Mouse (Mus musculus) CH12.LX (cell line): ENCODE data around the gene Chrna10. TPM values are rescaled to one million over a fixed set of nuclear protein-coding genes. Genes with fewer than 3 reads are reported as not detected.

Source experiments
- DNase-seq: peaks from one replicate; pipeline ENCODE4 v3.0.0-alpha.2; 2013; ENCODE audit errors: extremely low read depth
- H3K27ac ChIP-seq: 2 replicates; pipeline ENCODE4 v1.5.1; 2012; ENCODE audit warnings: low read depth, mild to moderate bottlenecking, control low read depth, moderate library complexity; ENCODE audit not compliant: insufficient read depth
- H3K27me3 ChIP-seq: replicated peaks from 2 replicates; pipeline ENCODE3; 2012; ENCODE audit warnings: inconsistent platforms
- H3K36me3 ChIP-seq, 2 experiments: replicated peaks in 1 of 2; 2 replicates each; pipeline versions ENCODE3 to v1.6.1; 2012; ENCODE audit warnings: inconsistent platforms in 1 of 2, low read length in 1 of 2, mild to moderate bottlenecking in 1 of 2, mixed read lengths in 1 of 2, moderate library complexity in 1 of 2; ENCODE audit not compliant: control insufficient read depth in 1 of 2, insufficient read depth in 1 of 2
- H3K4me1 ChIP-seq, 2 experiments: 2 replicates each; pipeline ENCODE4 v1.6.1; 2012; ENCODE audit warnings: inconsistent platforms in 1 of 2, moderate library complexity in 1 of 2; ENCODE audit not compliant: insufficient read depth in 2 of 2, control insufficient read depth in 1 of 2
- H3K4me2 ChIP-seq: 2 replicates; pipeline ENCODE4 v1.6.1; 2012; ENCODE audit warnings: low read depth, mild to moderate bottlenecking, control low read depth; ENCODE audit not compliant: poor library complexity, insufficient read depth, severe bottlenecking
- H3K4me3 ChIP-seq, 3 experiments: fragments of 150-350 bp in 1 of 3; sonication (generic) in 1 of 3; replicated peaks in 1 of 3; 2 replicates each; pipeline versions ENCODE3 to v1.5.1; 2011 to 2012; ENCODE audit warnings: low read depth in 2 of 3, low read length in 2 of 3, mild to moderate bottlenecking in 2 of 3, moderate library complexity in 2 of 3, control low read depth in 1 of 3, improper control_type of control experiment in 1 of 3, inconsistent platforms in 1 of 3, mixed read lengths in 1 of 3; ENCODE audit not compliant: poor library complexity in 1 of 3
- H3K79me2 ChIP-seq: replicated peaks from 2 replicates; pipeline ENCODE4 v1.6.1; 2012; ENCODE audit warnings: mild to moderate bottlenecking, moderate library complexity; ENCODE audit not compliant: control insufficient read depth, poor library complexity, insufficient read depth, severe bottlenecking; ENCODE audit errors: extremely low read depth
- H3K9ac ChIP-seq: 2 replicates; pipeline ENCODE4 v1.6.1; 2012; ENCODE audit warnings: low read depth, mild to moderate bottlenecking, control low read depth, moderate library complexity; ENCODE audit not compliant: insufficient read depth
- H3K9me3 ChIP-seq: replicated peaks from 2 replicates; pipeline ENCODE3; 2012; ENCODE audit warnings: low read length, inconsistent platforms, mixed read lengths
- BHLHE40 ChIP-seq: IDR thresholded peaks from 2 replicates; pipeline ENCODE4 v1.6.1; 2011; ENCODE audit warnings: mild to moderate bottlenecking, low read depth, low read length, improper control_type of control experiment
- CHD1 ChIP-seq: IDR thresholded peaks from 2 replicates; pipeline ENCODE4 v1.6.1; 2012; ENCODE audit warnings: low read depth, low read length, improper control_type of control experiment, inconsistent platforms
- CHD2 ChIP-seq: IDR thresholded peaks from 2 replicates; pipeline ENCODE4 v1.6.1; 2011; ENCODE audit warnings: low read length, improper control_type of control experiment
- CTCF ChIP-seq, 2 experiments: IDR thresholded peaks in 1 of 2; conservative IDR thresholded peaks in 1 of 2; 2 replicates each; pipeline ENCODE4 v1.5.1; 2011 to 2012; ENCODE audit warnings: low read depth in 2 of 2, low read length in 2 of 2, improper control_type of control experiment in 1 of 2, inconsistent platforms in 1 of 2, mild to moderate bottlenecking in 1 of 2, moderate library complexity in 1 of 2
- E2F4 ChIP-seq: IDR thresholded peaks from 2 replicates; pipeline ENCODE4 v1.6.1; 2011; ENCODE audit warnings: low read depth, low read length, improper control_type of control experiment; ENCODE audit not compliant: insufficient replicate concordance
- ELF1 ChIP-seq: IDR thresholded peaks from 2 replicates; pipeline ENCODE4 v1.6.1; 2014; ENCODE audit warnings: low read depth, mild to moderate bottlenecking, inconsistent platforms, low read length, improper control_type of control experiment
- EP300 ChIP-seq: IDR thresholded peaks from 2 replicates; pipeline ENCODE4 v1.6.1; 2011; ENCODE audit warnings: low read length, improper control_type of control experiment
- ETS1 ChIP-seq: conservative IDR thresholded peaks from 2 replicates; pipeline ENCODE4 v1.6.1; 2012; ENCODE audit warnings: low read depth, mild to moderate bottlenecking, inconsistent platforms, low read length, improper control_type of control experiment, moderate library complexity
- GABPA ChIP-seq: IDR thresholded peaks from 2 replicates; pipeline ENCODE4 v1.6.1; 2012; ENCODE audit warnings: low read depth, low read length, improper control_type of control experiment, inconsistent platforms; ENCODE audit not compliant: insufficient replicate concordance
- HCFC1 ChIP-seq: IDR thresholded peaks from 2 replicates; pipeline ENCODE4 v1.6.1; 2012; ENCODE audit warnings: low read depth, mild to moderate bottlenecking, inconsistent platforms, low read length, improper control_type of control experiment
- IRF4 ChIP-seq: IDR thresholded peaks from 2 replicates; pipeline ENCODE4 v1.6.1; 2014; ENCODE audit warnings: low read depth, mild to moderate bottlenecking, inconsistent platforms, low read length, improper control_type of control experiment
- JUN ChIP-seq: IDR thresholded peaks from 2 replicates; pipeline ENCODE4 v1.6.1; 2011; ENCODE audit warnings: low read depth, mild to moderate bottlenecking, low read length, improper control_type of control experiment, moderate library complexity; ENCODE audit not compliant: insufficient read depth
- JUND ChIP-seq: conservative IDR thresholded peaks from 2 replicates; pipeline ENCODE4 v1.6.1; 2011; ENCODE audit warnings: low read depth, low read length, improper control_type of control experiment
- KAT2A ChIP-seq: IDR thresholded peaks from 2 replicates; pipeline ENCODE4 v1.6.1; 2012; ENCODE audit warnings: low read length, improper control_type of control experiment, inconsistent platforms; ENCODE audit not compliant: insufficient replicate concordance
- MAFK ChIP-seq: IDR thresholded peaks from 2 replicates; pipeline ENCODE4 v1.6.1; 2011; ENCODE audit warnings: low read length, improper control_type of control experiment; ENCODE audit not compliant: insufficient replicate concordance
- MAX ChIP-seq: IDR thresholded peaks from 2 replicates; pipeline ENCODE4 v1.6.1; 2011; ENCODE audit warnings: low read length, improper control_type of control experiment
- MAZ ChIP-seq: IDR thresholded peaks from 2 replicates; pipeline ENCODE4 v1.6.1; 2012; ENCODE audit warnings: low read depth, mild to moderate bottlenecking, inconsistent platforms, low read length, improper control_type of control experiment, moderate library complexity
- MEF2A ChIP-seq: IDR thresholded peaks from 2 replicates; pipeline ENCODE4 v1.6.1; 2014; ENCODE audit warnings: low read depth, mild to moderate bottlenecking, inconsistent platforms, low read length, improper control_type of control experiment, borderline replicate concordance
- MXI1 ChIP-seq: IDR thresholded peaks from 2 replicates; pipeline ENCODE4 v1.6.1; 2011; ENCODE audit warnings: mild to moderate bottlenecking, low read depth, low read length, improper control_type of control experiment
- MYC ChIP-seq: IDR thresholded peaks from 2 replicates; pipeline ENCODE4 v1.6.1; 2011; ENCODE audit warnings: low read depth, mild to moderate bottlenecking, improper control_type of control experiment, low read length
- NELFE ChIP-seq: IDR thresholded peaks from 2 replicates; pipeline ENCODE4 v1.6.1; 2011; ENCODE audit warnings: low read depth, low read length, improper control_type of control experiment
- NRF1 ChIP-seq: IDR thresholded peaks from 2 replicates; pipeline ENCODE4 v1.6.1; 2014; ENCODE audit warnings: low read depth, mild to moderate bottlenecking, inconsistent platforms, low read length, improper control_type of control experiment, moderate library complexity
- PAX5 ChIP-seq: IDR thresholded peaks from 2 replicates; pipeline ENCODE4 v1.6.1; 2012; ENCODE audit warnings: low read length, inconsistent platforms, mixed read lengths
- POLR2A ChIP-seq: IDR thresholded peaks from 2 replicates; pipeline ENCODE4 v1.6.1; 2011; ENCODE audit warnings: low read depth, mild to moderate bottlenecking, improper control_type of control experiment, low read length
- POLR2AphosphoS2 ChIP-seq: IDR thresholded peaks from 2 replicates; pipeline ENCODE4 v1.6.1; 2011; ENCODE audit warnings: low read depth, low read length, improper control_type of control experiment
- RAD21 ChIP-seq: IDR thresholded peaks from 2 replicates; pipeline ENCODE4 v1.6.1; 2011; ENCODE audit warnings: low read depth, mild to moderate bottlenecking, low read length, improper control_type of control experiment, moderate library complexity
- RCOR1 ChIP-seq: conservative IDR thresholded peaks from 2 replicates; pipeline ENCODE4 v1.6.1; 2012; ENCODE audit warnings: low read depth, mild to moderate bottlenecking, inconsistent platforms, low read length, improper control_type of control experiment
- SIN3A ChIP-seq: IDR thresholded peaks from 2 replicates; pipeline ENCODE4 v1.6.1; 2012; ENCODE audit warnings: low read length, improper control_type of control experiment, inconsistent platforms
- SMC3 ChIP-seq: IDR thresholded peaks from 2 replicates; pipeline ENCODE4 v1.6.1; 2011; ENCODE audit warnings: low read depth, low read length, improper control_type of control experiment
- TBP ChIP-seq: conservative IDR thresholded peaks from 2 replicates; pipeline ENCODE4 v1.6.1; 2011; ENCODE audit warnings: low read depth, low read length, improper control_type of control experiment
- TCF12 ChIP-seq: IDR thresholded peaks from 2 replicates; pipeline ENCODE4 v1.6.1; 2014; ENCODE audit warnings: low read depth, mild to moderate bottlenecking, inconsistent platforms, low read length, improper control_type of control experiment
- UBTF ChIP-seq: IDR thresholded peaks from 2 replicates; pipeline ENCODE4 v1.6.1; 2012; ENCODE audit warnings: low read depth, mild to moderate bottlenecking, inconsistent platforms, low read length, improper control_type of control experiment, moderate library complexity
- USF1 ChIP-seq: IDR thresholded peaks from 2 replicates; pipeline ENCODE4 v1.6.1; 2014; ENCODE audit warnings: low read depth, mild to moderate bottlenecking, inconsistent platforms, low read length, improper control_type of control experiment
- USF2 ChIP-seq: conservative IDR thresholded peaks from 2 replicates; pipeline ENCODE4 v1.6.1; 2011; ENCODE audit warnings: low read depth, low read length, improper control_type of control experiment
- ZC3H11A ChIP-seq: IDR thresholded peaks from 2 replicates; pipeline ENCODE4 v1.6.1; 2012; ENCODE audit warnings: low read depth, mild to moderate bottlenecking, inconsistent platforms, low read length, improper control_type of control experiment
- ZKSCAN1 ChIP-seq: IDR thresholded peaks from 2 replicates; pipeline ENCODE4 v1.6.1; 2012; ENCODE audit warnings: low read depth, inconsistent platforms, low read length, improper control_type of control experiment, borderline replicate concordance
- ZMIZ1 ChIP-seq: IDR thresholded peaks from 2 replicates; pipeline ENCODE4 v1.6.1; 2012; ENCODE audit warnings: low read depth, mild to moderate bottlenecking, inconsistent platforms, low read length, improper control_type of control experiment
- ZNF384 ChIP-seq: IDR thresholded peaks from 2 replicates; pipeline ENCODE4 v1.6.1; 2012; ENCODE audit warnings: low read depth, low read length, improper control_type of control experiment, inconsistent platforms
- dilution Hi-C: fragments of 300-500 bp; cut with MboI; formaldehyde crosslinking; loops from 2 replicates; pipeline ENCODE4 v1.14.3; 2020; ENCODE audit warnings: low sequenced_read_pairs; ENCODE audit not compliant: extremely low pct_unique_long_range_greater_than_20kb, extremely low pct_ligation_motif_present
- in situ Hi-C: fragments of 300-500 bp; cut with MboI; formaldehyde crosslinking; loops from 3 replicates; pipeline ENCODE4 v1.14.3; 2019; ENCODE audit warnings: low sequenced_read_pairs, low pct_ligation_motif_present, low pct_unique_long_range_greater_than_20kb, mixed read lengths
- polyA plus RNA-seq: library from polyadenylated mRNA; unstranded; fragments of >175 nt; gene quantifications from 2 replicates; pipeline ENCODE4 v1.2.1, GENCODE M21; 2012; ENCODE audit warnings: low read depth; ENCODE audit not compliant: insufficient read length
- total RNA-seq, 2 experiments: library from RNA; depleted of rRNA; stranded (reverse); fragments of 300-350 nt in 1 of 2; fragments of >200 nt in 1 of 2; gene quantifications; 2 replicates each; pipeline ENCODE4 v1.2.3; 2012 to 2014

Gene Chrna10
- total and polyA plus RNA-seq, 3 experiments = not detected

DNA sequence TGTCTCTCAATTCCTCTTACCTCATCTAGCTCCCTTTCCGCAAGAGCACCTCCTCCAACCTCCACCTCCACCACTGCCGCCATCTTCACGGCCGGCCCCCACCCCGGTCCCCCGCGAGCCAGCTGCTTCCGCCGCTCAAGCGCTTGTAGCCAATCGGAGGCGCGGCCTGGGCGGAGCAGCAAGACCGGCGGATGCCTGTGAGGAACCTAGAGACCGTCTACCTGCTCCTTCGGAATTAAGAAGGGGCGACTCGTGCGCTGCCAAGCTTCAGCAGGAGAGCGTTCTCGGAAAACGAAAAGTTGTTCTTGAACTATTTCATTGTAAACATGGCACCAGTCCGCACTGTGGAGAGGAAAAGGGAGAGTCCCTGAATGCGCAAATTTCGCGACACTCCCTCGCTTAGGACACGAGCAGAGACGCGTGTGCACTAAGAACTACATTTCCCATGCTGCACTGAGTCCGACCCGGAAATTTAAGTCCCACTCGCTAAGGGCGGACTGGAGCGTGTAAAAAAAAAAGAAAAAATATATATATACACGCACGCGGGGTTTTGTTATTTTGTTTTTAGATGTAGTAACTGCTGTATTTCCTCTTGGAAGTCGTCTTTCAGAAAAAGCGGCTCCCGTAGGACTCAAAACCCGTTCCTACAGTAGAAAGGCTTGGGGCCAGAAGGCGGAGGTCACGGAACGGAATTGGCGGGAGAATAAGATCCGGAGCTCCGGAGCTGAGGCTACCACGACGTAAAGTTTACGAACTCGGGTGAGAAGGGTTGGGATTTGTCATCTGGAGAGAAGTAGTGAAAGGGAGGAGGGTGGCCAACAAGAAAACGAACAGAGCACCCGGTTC, 51.4 kb downstream of the Chrna10 start, which contains the start of the genes Rnf121, Xndc1 and Xntrpc:
TSS of gene Rnf121 (minus strand) at position 424 of the 846 bp plus-strand sequence.
TSS of gene Xndc1 (plus strand) at position 466 of the 846 bp plus-strand sequence.
TSS of gene Xntrpc (plus strand) at position 668 of the 846 bp plus-strand sequence.
- Histone ChIP-seq H3K27me3 (no peaks in the 10 kb centered on the region), H3K9ac (peak within 1 kb of the TSS; percentile 80), H3K27ac (peak within 1 kb of the TSS; percentile 40; the same call in 1 of the 2 replicates), H3K9me3 (no peaks in the 10 kb centered on the region), H3K79me2 (peaks cover 49% of the 10 kb centered on the region), H3K36me3 (peaks cover 2 to 12% of the 10 kb centered on the region in 2 experiments), H3K4me3 (peak within 1 kb of the TSS; percentile 72 to 93 (median 81)), H3K4me1 (peaks cover 9 to 46% of the 10 kb centered on the region in 2 experiments), H3K4me2 (peak within 1 kb of the TSS; percentile 97)
- TF ChIP-seq JUN (no peak), MAX (peak; percentile 86), ZNF384 (peak; percentile 87), MAFK (no peak; the same call in 1 of the 2 replicates), USF1 (no peak), ZMIZ1 (peak; percentile 58; the same call in 1 of the 2 replicates), TCF12 (peak; percentile 89), UBTF (0 out of 2 replicates have a peak, but pooled peaks have one; percentile 60), EP300 (no peak), SIN3A (peak; percentile 93), BHLHE40 (peak; percentile 77), HCFC1 (peak; percentile 96), ELF1 (peak; percentile 81), CTCF (conservative IDR thresholded peaks at IDR 0.05 in 1 of 2, IDR thresholded peaks at IDR 0.05 in 1 of 2; ENCODE audit: low read depth in 2 of 2, low read length in 2 of 2) (no peak), USF2 (no peak), MAZ (peak; percentile 91), SMC3 (no peak), MXI1 (peak; percentile 89), RCOR1 (no peak), TBP (no peak), RAD21 (no peak), MYC (peak; percentile 98), GABPA (peak; percentile 20; the same call in 1 of the 2 replicates), ZKSCAN1 (no peak), CHD1 (peak; percentile 58; the same call in 1 of the 2 replicates), POLR2A (peak; percentile 83), NELFE (peak; percentile 90), E2F4 (peak; percentile 84; the same call in 1 of the 2 replicates), KAT2A (peak; percentile 91; the same call in 1 of the 2 replicates), POLR2AphosphoS2 (peak; percentile 80; the same call in 1 of the 2 replicates), MEF2A (peak; percentile 64), NRF1 (no peak), PAX5 (no peak), JUND (no peak), ZC3H11A (no peak), IRF4 (no peak), ETS1 (peak; percentile 17), CHD2 (peak; percentile 82)
- DNase-seq = peak; percentile 90
- dilution Hi-C loops = no loop called here
- in situ Hi-C loops = loop anchor here (10.0 kb wide), 1 partner anchor 400 kb away; the partner anchor contains the start of gene Clpb
